Comparison of ENCODE assay signal across 26 mouse cellular contexts in genomic region chr2:51241573-51241972, GRCm38 (mm10).
A peak's percentile ranks its signal among the peaks of the same experiment; 100 is the strongest.
DNase-seq lines count a peak whose midpoint lies in the region; ATAC-seq and TF ChIP-seq lines count a peak whose summit lies in the region.
"Had no signal": no experiment of that assay in that cellular context is flagged by ENCODE, and none has a peak within 500 bp of the region (broad histone marks: within the 10 kb centered on the region; RNA-seq: fewer than 3 reads in every experiment).

No protein-coding gene starts in this region.

- DNase-seq in frontal cortex, postnatal 10 days (ENCODE audit: low spot score in 2 of 2) = no peak
- DNase-seq in brain, embryonic 18.5 days (ENCODE audit: low read depth, low spot score) = peak; percentile 10
- DNase-seq: adrenal gland, postnatal 25 days; B cell, adult 2 months; cerebellum, adult 9-10 months; cerebellum, postnatal 36 days; gastrocnemius, postnatal 25 days; kidney, adult 8-10 months; kidney, postnatal 4 days; layer of hippocampus, postnatal 36 days; liver; lung, adult 2 months; lung, postnatal 10 days; retina, postnatal 1 day had no signal

- ATAC-seq in frontal cortex, adult (ENCODE audit: low TSS enrichment) = peak; percentile 69
- ATAC-seq in midbrain, embryonic 15.5 days (replicated peaks) = no peak
- ATAC-seq in midbrain, embryonic 13.5 days = no peak
- ATAC-seq in intestine, postnatal 0 days = no peak
- ATAC-seq: hindbrain, postnatal 0 days; intestine, embryonic 15.5 days had no signal

- H3K4me3 ChIP-seq in midbrain, embryonic 15.5 days = no peak overlapping the region
- H3K4me3 ChIP-seq in midbrain, embryonic 13.5 days (replicated peaks) = no peak overlapping the region
- H3K4me3 ChIP-seq in intestine, postnatal 0 days (ENCODE audit: low read depth, low read length) = no peak overlapping the region
- H3K4me3 ChIP-seq: heart, embryonic 10.5 days; heart, embryonic 15.5 days; intestine, embryonic 15.5 days; neural tube, embryonic 15.5 days had no signal

- no peaks in the 10 kb centered on the region for H3K9me3 ChIP-seq in midbrain, embryonic 15.5 days
- no peaks in the 10 kb centered on the region for H3K9me3 ChIP-seq in midbrain, embryonic 13.5 days
- no peaks in the 10 kb centered on the region for H3K9me3 ChIP-seq in intestine, postnatal 0 days (ENCODE audit: control insufficient read depth)
- H3K9me3 ChIP-seq: heart, embryonic 10.5 days; heart, embryonic 15.5 days; intestine, embryonic 15.5 days; neural tube, embryonic 15.5 days had no signal

- WGBS in midbrain, embryonic 15.5 days = 35% methylated on average over 5 of the region's 5 CpGs
- 52% methylated on average over 5 of the region's 5 CpGs for WGBS in midbrain, embryonic 13.5 days
- 78% methylated on average over 5 of the region's 5 CpGs for WGBS in intestine, postnatal 0 days

- 0 out of 2 replicates have a peak overlapping the region, but pooled peaks have one; percentile 18 for H3K27ac ChIP-seq in midbrain, embryonic 15.5 days
- H3K27ac ChIP-seq in midbrain, embryonic 13.5 days = no peak overlapping the region
- H3K27ac ChIP-seq in intestine, postnatal 0 days (ENCODE audit: low read depth, low read length) = no peak overlapping the region
- H3K27ac ChIP-seq: heart, embryonic 10.5 days; heart, embryonic 15.5 days; hindbrain, postnatal 0 days; intestine, embryonic 15.5 days; kidney, postnatal 0 days; liver, embryonic 14.5 days; macrophage; neural tube, embryonic 15.5 days had no signal

- no peaks in the 10 kb centered on the region for H3K27me3 ChIP-seq in midbrain, embryonic 15.5 days (replicated peaks)
- H3K27me3 ChIP-seq in midbrain, embryonic 13.5 days = no peaks in the 10 kb centered on the region
- no peaks in the 10 kb centered on the region for H3K27me3 ChIP-seq in intestine, postnatal 0 days (replicated peaks; ENCODE audit: control insufficient read depth, insufficient read depth, low read length)
- H3K27me3 ChIP-seq: heart, embryonic 15.5 days; intestine, embryonic 15.5 days; neural tube, embryonic 15.5 days had no signal

- no peaks in the 10 kb centered on the region for H3K36me3 ChIP-seq in midbrain, embryonic 15.5 days (replicated peaks)
- no peaks in the 10 kb centered on the region for H3K36me3 ChIP-seq in midbrain, embryonic 13.5 days
- no peaks in the 10 kb centered on the region for H3K36me3 ChIP-seq in intestine, postnatal 0 days (ENCODE audit: control insufficient read depth, insufficient read depth)
- H3K36me3 ChIP-seq: heart, embryonic 10.5 days; heart, embryonic 15.5 days; intestine, embryonic 15.5 days; neural tube, embryonic 15.5 days had no signal

- no peak overlapping the region for H3K9ac ChIP-seq in midbrain, embryonic 15.5 days
- no peak overlapping the region for H3K9ac ChIP-seq in midbrain, embryonic 13.5 days (replicated peaks)
- H3K9ac ChIP-seq in intestine, postnatal 0 days (ENCODE audit: low read depth, low read length) = no peak overlapping the region
- H3K9ac ChIP-seq: heart, embryonic 15.5 days; intestine, embryonic 15.5 days; liver, embryonic 14.5 days; neural tube, embryonic 15.5 days had no signal

- peaks cover 12% of the 10 kb centered on the region; the same call in 1 of the 2 replicates for H3K4me1 ChIP-seq in midbrain, embryonic 15.5 days
- peaks cover 23% of the 10 kb centered on the region for H3K4me1 ChIP-seq in midbrain, embryonic 13.5 days (replicated peaks)
- H3K4me1 ChIP-seq in intestine, postnatal 0 days (replicated peaks; ENCODE audit: control insufficient read depth, insufficient read depth, low read length) = no peaks in the 10 kb centered on the region
- H3K4me1 ChIP-seq: heart, embryonic 10.5 days had no signal

- H3K4me2 ChIP-seq in midbrain, embryonic 15.5 days = no peak overlapping the region
- no peak overlapping the region for H3K4me2 ChIP-seq in midbrain, embryonic 13.5 days (replicated peaks)
- no peak overlapping the region for H3K4me2 ChIP-seq in intestine, postnatal 0 days (replicated peaks; ENCODE audit: low read depth)
- H3K4me2 ChIP-seq: heart, embryonic 15.5 days; intestine, embryonic 15.5 days; neural tube, embryonic 15.5 days had no signal

- TF ChIP-seq CTCF in intestine, postnatal 0 days (IDR thresholded peaks at IDR 0.05; ENCODE audit: low read depth) = no peak
